Mouse (Mus musculus): Measurements from ENCODE around the gene Cenpv. TPM values are rescaled to one million over a fixed set of nuclear protein-coding genes. Genes with fewer than 3 reads are reported as not detected.

Cenpv gene
- 10 to 100 TPM; 13.9 to 21.8 TPM for total RNA-seq (2021)
- long read RNA-seq, experiment 1, transcript Cenpv-201 (5 exons, 1,032 nt) = major isoform, 21 of 27 reads
- long read RNA-seq, experiment 1, partial matches to known transcripts = 2 of 27 reads
- long read RNA-seq, experiment 1, other reads (novel, unspliced or antisense) = 4 of 27 reads
- long read RNA-seq, experiment 2, transcript Cenpv-201 (5 exons, 1,032 nt) = major isoform, 53 of 66 reads
- long read RNA-seq, experiment 2, partial matches to known transcripts = 5 of 66 reads
- long read RNA-seq, experiment 2, other reads (novel, unspliced or antisense) = 8 of 66 reads

- intact Hi-C loops (cut with DNase I) = loop anchor here (2.0 to 5.0 kb wide), 2 partner anchors 36 to 77 kb away; partner anchors contain the start of gene Trpv2
- peak; percentile 59 for DNase-seq
Observed at GRCm38 (mm10) chr11:62539089-62539890, at the start of gene Cenpv. Gene Cenpv, minus strand, starts transcription at chr11:62539261.

GRCm38 (mm10) chr11:62587034-62587433, 48.0 kb upstream of the Cenpv start:
- no peak for DNase-seq
- intact Hi-C loops (cut with DNase I) = no loop called here

- intact Hi-C loops (cut with DNase I) = loop anchor here (5.0 kb wide), 1 partner anchor 1307 kb away; no protein-coding TSS in a partner anchor
- DNase-seq = no peak
Observed at GRCm38 (mm10) chr11:62584671-62585206, 45.7 kb upstream of the Cenpv start.

- intact Hi-C loops (cut with DNase I) = loop anchor here (5.0 kb wide), 1 partner anchor 1306 kb away; no protein-coding TSS in a partner anchor
- no peak for DNase-seq
Observed at GRCm38 (mm10) chr11:62583031-62583430, 44.0 kb upstream of the Cenpv start.

- intact Hi-C loops (cut with DNase I) = no loop called here
- peak in 1 of 2 experiments; percentile 12 for DNase-seq
Observed at GRCm38 (mm10) chr11:62576530-62577152, 37.6 kb upstream of the Cenpv start.

- intact Hi-C loops (cut with DNase I) = loop anchor here (2.0 kb wide), 2 partner anchors 37 to 179 kb away; partner anchors contain the start of gene Cenpv
- peak; percentile 12 to 32 for DNase-seq
Observed at GRCm38 (mm10) chr11:62575659-62576438, 36.8 kb upstream of the Cenpv start.

GRCm38 (mm10) chr11:62575297-62575658, 36.2 kb upstream of the Cenpv start:
- DNase-seq = peak; percentile 83 to 86

GRCm38 (mm10) chr11:62574703-62575085, 35.6 kb upstream of the Cenpv start:
- no peak for DNase-seq
- intact Hi-C loops (cut with DNase I) = loop anchor here (2.0 kb wide), 2 partner anchors 36 to 178 kb away; partner anchors contain the start of gene Cenpv

More at GRCm38 (mm10) chr11:62575297-62575658, 36.2 kb upstream of the Cenpv start:
- intact Hi-C loops (cut with DNase I) = loop anchor here (2.0 kb wide), 2 partner anchors 36 to 178 kb away; partner anchors contain the start of gene Cenpv

GRCm38 (mm10) chr11:62573959-62574702, 35.1 kb upstream of the Cenpv start, which contains the start of gene Trpv2:
Gene Trpv2, plus strand, starts transcription at chr11:62574486.
- intact Hi-C loops (cut with DNase I) = loop anchor here (2.0 kb wide), 2 partner anchors 35 to 177 kb away; partner anchors contain the start of gene Cenpv
- DNase-seq = no peak

- no peak for DNase-seq
- intact Hi-C loops (cut with DNase I) = no loop called here
Observed at GRCm38 (mm10) chr11:62568300-62568699, 29.2 kb upstream of the Cenpv start.

GRCm38 (mm10) chr11:62566211-62566610, 27.1 kb upstream of the Cenpv start:
- intact Hi-C loops (cut with DNase I) = no loop called here
- no peak for DNase-seq

GRCm38 (mm10) chr11:62565747-62566146, 26.7 kb upstream of the Cenpv start:
- no peak for DNase-seq
- intact Hi-C loops (cut with DNase I) = no loop called here

GRCm38 (mm10) chr11:62563590-62563989, 24.5 kb upstream of the Cenpv start:
- intact Hi-C loops (cut with DNase I) = no loop called here
- no peak for DNase-seq

- DNase-seq = no peak
- intact Hi-C loops (cut with DNase I) = no loop called here
Observed at GRCm38 (mm10) chr11:62560463-62561016, 21.5 kb upstream of the Cenpv start.

GRCm38 (mm10) chr11:62558961-62559646, 20.0 kb upstream of the Cenpv start:
- peak; percentile 68 to 77 for DNase-seq
- intact Hi-C loops (cut with DNase I) = no loop called here

GRCm38 (mm10) chr11:62558152-62558551, 19.1 kb upstream of the Cenpv start:
- intact Hi-C loops (cut with DNase I) = no loop called here
- DNase-seq = no peak

- intact Hi-C loops (cut with DNase I) = no loop called here
- DNase-seq = no peak
Observed at GRCm38 (mm10) chr11:62557205-62557604, 18.1 kb upstream of the Cenpv start.

- DNase-seq = no peak
- intact Hi-C loops (cut with DNase I) = no loop called here
Observed at GRCm38 (mm10) chr11:62555896-62556412, 16.9 kb upstream of the Cenpv start.

Data from gastrocnemius, postnatal 36 days (tissue).